Mouse (Mus musculus) MEL (cell line): ENCODE data around the gene Fam19a1.

ENCODE experiments used
- CHD2 ChIP-seq: IDR thresholded peaks from 2 replicates; pipeline ENCODE4 v1.6.1; 2011; ENCODE audit warnings: low read length, improper control_type of control experiment
- E2F4 ChIP-seq: IDR thresholded peaks from 2 replicates; pipeline ENCODE4 v1.6.1; 2011; ENCODE audit warnings: low read depth, low read length, improper control_type of control experiment, borderline replicate concordance
- HCFC1 ChIP-seq: IDR thresholded peaks from 2 replicates; pipeline ENCODE4 v1.6.1; 2012; ENCODE audit warnings: low read depth, mild to moderate bottlenecking, inconsistent platforms, low read length, improper control_type of control experiment, moderate library complexity
- SIN3A ChIP-seq: IDR thresholded peaks from 2 replicates; pipeline ENCODE4 v1.6.1; 2012; ENCODE audit warnings: low read length, improper control_type of control experiment, inconsistent platforms
- ZNF384 ChIP-seq: IDR thresholded peaks from 2 replicates; pipeline ENCODE4 v1.6.1; 2012; ENCODE audit warnings: low read depth, mild to moderate bottlenecking, inconsistent platforms, low read length, improper control_type of control experiment

GRCm38 (mm10) chr6:96429390-96429789 is 316.4 kb downstream of the Fam19a1 start:
- TF ChIP-seq ZNF384 (no peak), SIN3A (no peak), HCFC1 (no peak), CHD2 (no peak), E2F4 (no peak)
